Mouse (Mus musculus): ENCODE results near the gene Glul. TPM values are rescaled to one million over a fixed set of nuclear protein-coding genes. Genes with fewer than 3 reads are reported as not detected.

Gene Glul
- polyA plus RNA-seq, 1 experiment from 2014 or later, result 126 TPM

- Histone ChIP-seq H3K27me3 (0 out of 2 replicates have a peak, but pooled peaks cover 1% of the 10 kb centered on the region), H3K27ac (peak overlapping the region; percentile 96), H3K9ac (peak overlapping the region; percentile 94), H3K4me1 (peaks cover 26% of the 10 kb centered on the region), H3K9me3 (replicated peaks) (no peaks in the 10 kb centered on the region), H3K36me3 (peaks cover 14% of the 10 kb centered on the region), H3K4me2 (replicated peaks) (peak overlapping the region; percentile 87), H3K4me3 (peak overlapping the region; percentile 86)
- WGBS, result 17% methylated on average over 22 of the region's 22 CpGs
- peak; percentile 69 for ATAC-seq (ENCODE audit: low FRiP score)
Measured at GRCm38 (mm10) chr1:153898989-153899730, 584 bp upstream of the Glul start.

- Histone ChIP-seq H3K9me3 (replicated peaks) (no peaks in the 10 kb centered on the region), H3K36me3 (peaks cover 26% of the 10 kb centered on the region), H3K27me3 (no peaks in the 10 kb centered on the region), H3K4me3 (peak overlapping the region; percentile 86), H3K4me1 (peaks cover 26% of the 10 kb centered on the region), H3K9ac (peak overlapping the region; percentile 94), H3K27ac (peak overlapping the region; percentile 96), H3K4me2 (replicated peaks) (peak overlapping the region; percentile 87)
- under 1% methylated on average over 36 of the region's 36 CpGs for WGBS
- ATAC-seq (ENCODE audit: low FRiP score), result peak; percentile 55
Measured at GRCm38 (mm10) chr1:153900381-153900780, 637 bp downstream of the Glul start.

GRCm38 (mm10) chr1:153900860-153901730 is 1.4 kb downstream of the Glul start:
- peaks cover 26% of the 10 kb centered on the region for H3K4me1 ChIP-seq
- no peaks in the 10 kb centered on the region for H3K9me3 ChIP-seq (replicated peaks)
- H3K4me3 ChIP-seq, result peak overlapping the region; percentile 86
- peaks cover 32% of the 10 kb centered on the region for H3K36me3 ChIP-seq
- H3K9ac ChIP-seq, result peak overlapping the region; percentile 94
- ATAC-seq (ENCODE audit: low FRiP score), result no peak
- H3K4me2 ChIP-seq (replicated peaks), result peak overlapping the region; percentile 87
- WGBS, result 2% methylated on average over 25 of the region's 25 CpGs
- no peaks in the 10 kb centered on the region for H3K27me3 ChIP-seq
- peak overlapping the region; percentile 96 for H3K27ac ChIP-seq

GRCm38 (mm10) chr1:153903006-153903405 is 3.3 kb downstream of the Glul start:
- peak overlapping the region; percentile 87 for H3K4me2 ChIP-seq (replicated peaks)
- no peaks in the 10 kb centered on the region for H3K9me3 ChIP-seq (replicated peaks)
- no peak overlapping the region for H3K27ac ChIP-seq
- H3K36me3 ChIP-seq, result peaks cover 52% of the 10 kb centered on the region
- no peaks in the 10 kb centered on the region for H3K27me3 ChIP-seq
- ATAC-seq (ENCODE audit: low FRiP score), result no peak
- H3K4me1 ChIP-seq, result peaks cover 26% of the 10 kb centered on the region
- no peak overlapping the region for H3K9ac ChIP-seq
- H3K4me3 ChIP-seq, result peak overlapping the region; percentile 4; the same call in 1 of the 2 replicates
- WGBS, result 52% methylated on average over 13 of the region's 13 CpGs

GRCm38 (mm10) chr1:153904236-153904635 is 4.5 kb downstream of the Glul start:
- Histone ChIP-seq H3K36me3 (peaks cover 64% of the 10 kb centered on the region), H3K27ac (no peak overlapping the region), H3K4me1 (peaks cover 24% of the 10 kb centered on the region), H3K9me3 (replicated peaks) (no peaks in the 10 kb centered on the region), H3K4me3 (no peak overlapping the region), H3K4me2 (replicated peaks) (no peak overlapping the region), H3K9ac (no peak overlapping the region), H3K27me3 (no peaks in the 10 kb centered on the region)
- ATAC-seq (ENCODE audit: low FRiP score), result no peak
- WGBS, result 96% methylated on average over 14 of the region's 14 CpGs

GRCm38 (mm10) chr1:153905884-153906283 is 6.1 kb downstream of the Glul start:
- Histone ChIP-seq H3K27me3 (no peaks in the 10 kb centered on the region), H3K4me3 (no peak overlapping the region), H3K9me3 (replicated peaks) (no peaks in the 10 kb centered on the region), H3K4me2 (replicated peaks) (no peak overlapping the region), H3K9ac (no peak overlapping the region), H3K4me1 (peaks cover 24% of the 10 kb centered on the region), H3K27ac (no peak overlapping the region), H3K36me3 (peaks cover 80% of the 10 kb centered on the region)
- ATAC-seq (ENCODE audit: low FRiP score), result no peak
- 95% methylated on average over 3 of the region's 3 CpGs for WGBS

GRCm38 (mm10) chr1:153908208-153908607 is 8.5 kb downstream of the Glul start:
- Histone ChIP-seq H3K4me3 (no peak overlapping the region), H3K9me3 (replicated peaks) (no peaks in the 10 kb centered on the region), H3K4me1 (peaks cover under 1% of the 10 kb centered on the region; the same call in 1 of the 2 replicates), H3K9ac (no peak overlapping the region), H3K4me2 (replicated peaks) (no peak overlapping the region), H3K36me3 (peaks cover 77% of the 10 kb centered on the region), H3K27me3 (no peaks in the 10 kb centered on the region), H3K27ac (no peak overlapping the region)
- ATAC-seq (ENCODE audit: low FRiP score), result no peak
- WGBS, result 75% methylated on average over 6 of the region's 6 CpGs

GRCm38 (mm10) chr1:153908741-153909140 is 9.0 kb downstream of the Glul start:
- H3K4me1 ChIP-seq, result no peaks in the 10 kb centered on the region
- H3K4me2 ChIP-seq (replicated peaks), result no peak overlapping the region
- peaks cover 71% of the 10 kb centered on the region for H3K36me3 ChIP-seq
- ATAC-seq (ENCODE audit: low FRiP score), result no peak
- no peak overlapping the region for H3K4me3 ChIP-seq
- H3K27me3 ChIP-seq, result no peaks in the 10 kb centered on the region
- no peak overlapping the region for H3K27ac ChIP-seq
- no peaks in the 10 kb centered on the region for H3K9me3 ChIP-seq (replicated peaks)
- WGBS, result 89% methylated on average over 4 of the region's 4 CpGs
- no peak overlapping the region for H3K9ac ChIP-seq

GRCm38 (mm10) chr1:153909213-153909962 is 9.6 kb downstream of the Glul start:
- H3K4me2 ChIP-seq (replicated peaks), result no peak overlapping the region
- H3K27me3 ChIP-seq, result no peaks in the 10 kb centered on the region
- ATAC-seq (ENCODE audit: low FRiP score), result no peak
- no peaks in the 10 kb centered on the region for H3K4me1 ChIP-seq
- no peak overlapping the region for H3K9ac ChIP-seq
- peaks cover 65% of the 10 kb centered on the region for H3K36me3 ChIP-seq
- no peaks in the 10 kb centered on the region for H3K9me3 ChIP-seq (replicated peaks)
- no peak overlapping the region for H3K4me3 ChIP-seq
- WGBS, result 95% methylated on average over 10 of the region's 10 CpGs
- H3K27ac ChIP-seq, result no peak overlapping the region

- H3K36me3 ChIP-seq, result peaks cover 59% of the 10 kb centered on the region
- 93% methylated on average over 9 of the region's 9 CpGs for WGBS
Measured at GRCm38 (mm10) chr1:153909963-153910291, 10.2 kb downstream of the Glul start.

GRCm38 (mm10) chr1:153910423-153910822 is 10.7 kb downstream of the Glul start:
- Histone ChIP-seq H3K4me3 (no peak overlapping the region), H3K9ac (no peak overlapping the region), H3K9me3 (replicated peaks) (no peaks in the 10 kb centered on the region), H3K4me1 (no peaks in the 10 kb centered on the region), H3K36me3 (peaks cover 54% of the 10 kb centered on the region), H3K27ac (no peak overlapping the region), H3K4me2 (replicated peaks) (no peak overlapping the region), H3K27me3 (no peaks in the 10 kb centered on the region)
- no peak for ATAC-seq (ENCODE audit: low FRiP score)
- WGBS, result 90% methylated on average over 5 of the region's 5 CpGs

More at GRCm38 (mm10) chr1:153909963-153910291, 10.2 kb downstream of the Glul start:
- no peaks in the 10 kb centered on the region for H3K9me3 ChIP-seq (replicated peaks)
- H3K4me1 ChIP-seq, result no peaks in the 10 kb centered on the region
- no peak overlapping the region for H3K27ac ChIP-seq
- H3K4me3 ChIP-seq, result no peak overlapping the region
- no peak overlapping the region for H3K9ac ChIP-seq
- no peak overlapping the region for H3K4me2 ChIP-seq (replicated peaks)
- ATAC-seq (ENCODE audit: low FRiP score), result no peak
- H3K27me3 ChIP-seq, result no peaks in the 10 kb centered on the region

GRCm38 (mm10) chr1:153911276-153911795 is 11.6 kb downstream of the Glul start:
- no peak overlapping the region for H3K9ac ChIP-seq
- no peaks in the 10 kb centered on the region for H3K9me3 ChIP-seq (replicated peaks)
- no peaks in the 10 kb centered on the region for H3K27me3 ChIP-seq
- H3K4me2 ChIP-seq (replicated peaks), result no peak overlapping the region
- no peak overlapping the region for H3K4me3 ChIP-seq
- no peak for ATAC-seq (ENCODE audit: low FRiP score)
- no peak overlapping the region for H3K27ac ChIP-seq
- H3K36me3 ChIP-seq, result peaks cover 46% of the 10 kb centered on the region
- WGBS, result 87% methylated on average over 6 of the region's 6 CpGs
- H3K4me1 ChIP-seq, result no peaks in the 10 kb centered on the region
